Mouse (Mus musculus): ENCODE data around the gene Tm4sf20. TPM values are rescaled to one million over a fixed set of nuclear protein-coding genes. Genes with fewer than 3 reads are reported as not detected.

Gene Tm4sf20
- polyA plus RNA-seq, 1 experiment from 2014 or later = not detected

- Histone ChIP-seq H3K4me2 (no peak overlapping the region), H3K4me3 (no peak overlapping the region), H3K9me3 (no peaks in the 10 kb centered on the region), H3K4me1 (no peaks in the 10 kb centered on the region), H3K9ac (no peak overlapping the region), H3K27ac (no peak overlapping the region), H3K36me3 (no peaks in the 10 kb centered on the region), H3K27me3 (no peaks in the 10 kb centered on the region)
- WGBS = 74% methylated on average over 5 of the region's 5 CpGs
- ATAC-seq (ENCODE audit: insufficient number of reproducible peaks, low FRiP score, low TSS enrichment, low read depth) = no peak
These were observed 4.9 kb upstream of the Tm4sf20 start for GRCm38 (mm10) chr1:82773208-82773607.

- Histone ChIP-seq H3K4me1 (no peaks in the 10 kb centered on the region), H3K9ac (no peak overlapping the region), H3K27me3 (no peaks in the 10 kb centered on the region), H3K4me2 (no peak overlapping the region), H3K9me3 (no peaks in the 10 kb centered on the region), H3K4me3 (no peak overlapping the region), H3K36me3 (no peaks in the 10 kb centered on the region), H3K27ac (no peak overlapping the region)
- no peak for ATAC-seq (ENCODE audit: insufficient number of reproducible peaks, low FRiP score, low TSS enrichment, low read depth)
- WGBS = 72% methylated on average over 4 of the region's 4 CpGs
These were observed 4.2 kb upstream of the Tm4sf20 start for GRCm38 (mm10) chr1:82772428-82772827.

GRCm38 (mm10) chr1:82771022-82771586, 2.8 kb upstream of the Tm4sf20 start, which contains the start of gene Gm47791:
Gene Gm47791 (minus strand): TSS chr1:82771243.
- no peaks in the 10 kb centered on the region for H3K27me3 ChIP-seq
- WGBS = 88% methylated on average over 14 of the region's 15 CpGs
- H3K4me2 ChIP-seq = no peak within 1 kb of the TSS
- no peak within 1 kb of the TSS for H3K4me3 ChIP-seq
- ATAC-seq (ENCODE audit: insufficient number of reproducible peaks, low FRiP score, low TSS enrichment, low read depth) = no peak
- H3K4me1 ChIP-seq = no peaks in the 10 kb centered on the region
- H3K9ac ChIP-seq = no peak within 1 kb of the TSS
- no peak within 1 kb of the TSS for H3K27ac ChIP-seq
- no peaks in the 10 kb centered on the region for H3K36me3 ChIP-seq
- no peaks in the 10 kb centered on the region for H3K9me3 ChIP-seq

- WGBS = 42% methylated on average over 4 of the region's 4 CpGs
- no peaks in the 10 kb centered on the region for H3K4me1 ChIP-seq
- H3K27me3 ChIP-seq = no peaks in the 10 kb centered on the region
- no peak overlapping the region for H3K4me2 ChIP-seq
- H3K4me3 ChIP-seq = no peak overlapping the region
- H3K9me3 ChIP-seq = no peaks in the 10 kb centered on the region
- no peak overlapping the region for H3K27ac ChIP-seq
- no peak overlapping the region for H3K9ac ChIP-seq
- no peak for ATAC-seq (ENCODE audit: insufficient number of reproducible peaks, low FRiP score, low TSS enrichment, low read depth)
- H3K36me3 ChIP-seq = peaks cover 7% of the 10 kb centered on the region
These were observed 1.6 kb downstream of the Tm4sf20 start for GRCm38 (mm10) chr1:82766641-82767040.

- Histone ChIP-seq H3K27ac (no peak overlapping the region), H3K9ac (no peak overlapping the region), H3K4me3 (no peak overlapping the region), H3K4me2 (no peak overlapping the region), H3K27me3 (no peaks in the 10 kb centered on the region), H3K36me3 (peaks cover 7% of the 10 kb centered on the region), H3K9me3 (no peaks in the 10 kb centered on the region), H3K4me1 (no peaks in the 10 kb centered on the region)
- 39% methylated on average over 1 of the region's 1 CpGs for WGBS
- ATAC-seq (ENCODE audit: insufficient number of reproducible peaks, low FRiP score, low TSS enrichment, low read depth) = no peak
These were observed 2.0 kb downstream of the Tm4sf20 start for GRCm38 (mm10) chr1:82766227-82766626.

GRCm38 (mm10) chr1:82762274-82762673, 6.0 kb downstream of the Tm4sf20 start:
- no peaks in the 10 kb centered on the region for H3K27me3 ChIP-seq
- H3K4me2 ChIP-seq = no peak overlapping the region
- no peak overlapping the region for H3K27ac ChIP-seq
- H3K9ac ChIP-seq = no peak overlapping the region
- peaks cover 7% of the 10 kb centered on the region for H3K36me3 ChIP-seq
- no peaks in the 10 kb centered on the region for H3K4me1 ChIP-seq
- no peak overlapping the region for H3K4me3 ChIP-seq
- no peaks in the 10 kb centered on the region for H3K9me3 ChIP-seq
- 84% methylated on average over 1 of the region's 1 CpGs for WGBS
- ATAC-seq (ENCODE audit: insufficient number of reproducible peaks, low FRiP score, low TSS enrichment, low read depth) = no peak

GRCm38 (mm10) chr1:82761454-82762169, 6.6 kb downstream of the Tm4sf20 start:
- Histone ChIP-seq H3K9ac (no peak overlapping the region), H3K27ac (no peak overlapping the region; the same call in 1 of the 2 replicates), H3K27me3 (no peaks in the 10 kb centered on the region), H3K4me1 (no peaks in the 10 kb centered on the region), H3K4me3 (no peak overlapping the region), H3K9me3 (no peaks in the 10 kb centered on the region), H3K36me3 (peaks cover 7% of the 10 kb centered on the region), H3K4me2 (no peak overlapping the region)
- no peak for ATAC-seq (ENCODE audit: insufficient number of reproducible peaks, low FRiP score, low TSS enrichment, low read depth)
- WGBS = 91% methylated on average over 8 of the region's 8 CpGs

GRCm38 (mm10) chr1:82759520-82759919, 8.7 kb downstream of the Tm4sf20 start:
- ATAC-seq (ENCODE audit: insufficient number of reproducible peaks, low FRiP score, low TSS enrichment, low read depth) = no peak
- Histone ChIP-seq H3K36me3 (peaks cover 24% of the 10 kb centered on the region), H3K9ac (no peak overlapping the region), H3K27ac (no peak overlapping the region), H3K4me1 (no peaks in the 10 kb centered on the region), H3K9me3 (no peaks in the 10 kb centered on the region), H3K4me2 (no peak overlapping the region), H3K4me3 (no peak overlapping the region), H3K27me3 (no peaks in the 10 kb centered on the region)
- 87% methylated on average over 1 of the region's 1 CpGs for WGBS

- Histone ChIP-seq H3K27ac (no peak overlapping the region), H3K4me1 (no peaks in the 10 kb centered on the region), H3K9ac (no peak overlapping the region), H3K36me3 (peaks cover 22% of the 10 kb centered on the region), H3K27me3 (no peaks in the 10 kb centered on the region), H3K9me3 (no peaks in the 10 kb centered on the region), H3K4me3 (no peak overlapping the region), H3K4me2 (no peak overlapping the region)
- no peak for ATAC-seq (ENCODE audit: insufficient number of reproducible peaks, low FRiP score, low TSS enrichment, low read depth)
- 87% methylated on average over 2 of the region's 2 CpGs for WGBS
These were observed 20.4 kb downstream of the Tm4sf20 start for GRCm38 (mm10) chr1:82747714-82748452.

GRCm38 (mm10) chr1:82746408-82746807, 21.9 kb downstream of the Tm4sf20 start:
- no peaks in the 10 kb centered on the region for H3K9me3 ChIP-seq
- no peak for ATAC-seq (ENCODE audit: insufficient number of reproducible peaks, low FRiP score, low TSS enrichment, low read depth)
- WGBS = 70% methylated on average over 4 of the region's 4 CpGs
- H3K27me3 ChIP-seq = no peaks in the 10 kb centered on the region
- no peak overlapping the region for H3K27ac ChIP-seq
- peaks cover 23% of the 10 kb centered on the region for H3K36me3 ChIP-seq
- no peak overlapping the region for H3K9ac ChIP-seq
- no peak overlapping the region for H3K4me3 ChIP-seq
- H3K4me2 ChIP-seq = no peak overlapping the region
- H3K4me1 ChIP-seq = no peaks in the 10 kb centered on the region

- H3K36me3 ChIP-seq = peaks cover 19% of the 10 kb centered on the region
- no peak for ATAC-seq (ENCODE audit: insufficient number of reproducible peaks, low FRiP score, low TSS enrichment, low read depth)
- H3K4me1 ChIP-seq = no peaks in the 10 kb centered on the region
- no peak overlapping the region for H3K4me3 ChIP-seq
- 86% methylated on average over 3 of the region's 3 CpGs for WGBS
- H3K9ac ChIP-seq = no peak overlapping the region
- H3K9me3 ChIP-seq = no peaks in the 10 kb centered on the region
- H3K27ac ChIP-seq = no peak overlapping the region
- H3K27me3 ChIP-seq = no peaks in the 10 kb centered on the region
- no peak overlapping the region for H3K4me2 ChIP-seq
These were observed 24.3 kb downstream of the Tm4sf20 start for GRCm38 (mm10) chr1:82743962-82744361.

- Histone ChIP-seq H3K4me2 (no peak overlapping the region), H3K27me3 (no peaks in the 10 kb centered on the region), H3K9me3 (no peaks in the 10 kb centered on the region), H3K27ac (no peak overlapping the region), H3K9ac (no peak overlapping the region), H3K4me1 (no peaks in the 10 kb centered on the region), H3K36me3 (peaks cover 22% of the 10 kb centered on the region), H3K4me3 (no peak overlapping the region)
- 86% methylated on average over 7 of the region's 7 CpGs for WGBS
- ATAC-seq (ENCODE audit: insufficient number of reproducible peaks, low FRiP score, low TSS enrichment, low read depth) = no peak
These were observed 26.7 kb downstream of the Tm4sf20 start for GRCm38 (mm10) chr1:82741539-82741938.

All from limb, embryonic 15.5 days (tissue).